Mouse (Mus musculus) neural tube, embryonic 11.5 days (tissue): ENCODE measurements around the gene Susd1. TPM values are rescaled to one million over a fixed set of nuclear protein-coding genes. Genes with fewer than 3 reads are reported as not detected.

Source experiments
- ATAC-seq: fragments of 200-750 bp; cut with Nextera tagmentation; 2 replicates; pipeline ENCODE4 v1.8.0; 2017; ENCODE audit warnings: moderate number of reproducible peaks, mild to moderate bottlenecking, moderate TSS enrichment, moderate library complexity; ENCODE audit not compliant: insufficient read depth, low FRiP score, low TSS enrichment
- DNase-seq: peaks from one replicate; pipeline ENCODE4 v3.0.0-alpha.2; 2015; ENCODE audit warnings: low spot score
- H3K27ac ChIP-seq: fragments of 300-500 bp; sonication (generic); 2 replicates; pipeline ENCODE4 v1.5.1; 2014; ENCODE audit warnings: low read depth, mild to moderate bottlenecking, low read length
- H3K27me3 ChIP-seq: fragments of 300-500 bp; sonication (generic); 2 replicates; pipeline ENCODE4 v1.6.1; 2014; ENCODE audit warnings: mild to moderate bottlenecking, low read length, mixed read lengths; ENCODE audit not compliant: control insufficient read depth, insufficient read depth
- H3K36me3 ChIP-seq: fragments of 300-500 bp; sonication (generic); 2 replicates; pipeline ENCODE4 v1.6.1; 2014; ENCODE audit warnings: mild to moderate bottlenecking, low read length, moderate library complexity, mixed read lengths; ENCODE audit not compliant: control insufficient read depth, insufficient read depth
- H3K4me1 ChIP-seq: fragments of 300-500 bp; sonication (generic); 2 replicates; pipeline ENCODE4 v1.6.1; 2014; ENCODE audit warnings: low read length, mixed read lengths; ENCODE audit not compliant: control insufficient read depth, insufficient read depth
- H3K4me2 ChIP-seq: fragments of 300-500 bp; sonication (generic); 2 replicates; pipeline ENCODE4 v1.6.1; 2014; ENCODE audit warnings: low read depth, mild to moderate bottlenecking, moderate library complexity
- H3K4me3 ChIP-seq: fragments of 300-500 bp; sonication (generic); 2 replicates; pipeline ENCODE4 v1.5.1; 2014; ENCODE audit warnings: low read depth, low read length
- H3K9ac ChIP-seq: fragments of 300-500 bp; sonication (generic); 2 replicates; pipeline ENCODE4 v1.6.1; 2014; ENCODE audit warnings: mild to moderate bottlenecking, low read length
- H3K9me3 ChIP-seq: fragments of 300-500 bp; sonication (generic); 2 replicates; pipeline ENCODE4 v1.6.1; 2016; ENCODE audit warnings: low read length; ENCODE audit not compliant: control insufficient read depth
- WGBS: fragments of 180-500 bp; shearing (Covaris S2); extraction: QIAGEN DNeasy Blood & Tissue Kit; methylation state at CpG from one replicate; pipeline ENCODE4 v1.1.7; 2014; 5-methylcytosine and 5-hydroxymethylcytosine counted together
- polyA plus RNA-seq: library from polyadenylated mRNA; unstranded; fragments of >200 nt; fragmentation: Nextera tagmentation; extraction: Ambion mirVana; gene quantifications from 2 replicates; pipeline ENCODE4 v1.2.1, GENCODE M21; 2014

Susd1 gene
- polyA plus RNA-seq, 1 experiment from 2014 or later: 0.81 TPM

DNA sequence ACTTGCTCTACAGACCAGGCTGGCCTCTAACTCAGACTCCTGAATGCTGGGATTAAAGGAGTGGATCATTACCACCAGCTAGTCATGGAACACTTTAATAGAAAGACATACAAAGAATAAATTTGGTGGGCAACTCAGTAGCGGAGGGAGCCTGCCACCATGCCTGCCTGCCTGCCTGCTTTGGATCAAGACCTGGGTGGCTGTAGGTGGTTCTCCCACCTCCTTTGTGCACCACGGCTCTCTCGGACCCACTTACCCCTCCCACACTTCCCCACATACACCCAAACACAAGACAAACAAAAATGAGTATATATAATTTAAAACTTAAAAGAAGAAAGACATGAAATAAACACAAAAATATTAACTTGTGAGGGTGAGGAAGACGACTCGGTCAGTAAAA lies 18.7 kb upstream of the Susd1 start:
- ATAC-seq (no peak), DNase-seq (no peak)
- Histone ChIP-seq H3K4me2 (no peak overlapping the region), H3K36me3 (no peaks in the 10 kb centered on the region), H3K9me3 (no peaks in the 10 kb centered on the region), H3K27ac (no peak overlapping the region), H3K4me1 (no peaks in the 10 kb centered on the region), H3K9ac (no peak overlapping the region), H3K4me3 (no peak overlapping the region), H3K27me3 (no peaks in the 10 kb centered on the region)
- WGBS: 87% methylated on average over 5 of the region's 5 CpGs

DNA sequence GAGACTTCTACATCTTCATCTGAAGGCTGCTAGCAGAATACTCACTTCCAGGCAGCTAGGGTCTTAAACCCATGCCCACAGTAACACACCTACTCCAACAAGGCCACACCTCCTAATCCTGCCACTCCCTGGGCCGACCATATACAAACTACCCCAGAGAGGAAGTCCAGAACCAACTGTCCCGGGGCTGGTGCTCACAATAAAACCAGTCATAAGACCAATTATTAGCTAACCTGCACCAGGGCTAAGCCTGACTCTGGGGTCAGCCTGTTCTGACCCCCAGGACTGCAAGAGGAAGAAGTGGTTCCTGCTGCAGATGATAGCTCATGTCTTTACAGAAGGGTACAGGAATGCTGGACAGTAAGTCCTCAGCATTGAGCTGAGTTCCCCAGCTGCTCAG lies 17.0 kb upstream of the Susd1 start:
- Histone ChIP-seq H3K4me1 (no peaks in the 10 kb centered on the region), H3K27ac (no peak overlapping the region), H3K4me2 (no peak overlapping the region), H3K36me3 (no peaks in the 10 kb centered on the region), H3K4me3 (no peak overlapping the region), H3K27me3 (no peaks in the 10 kb centered on the region), H3K9ac (no peak overlapping the region), H3K9me3 (no peaks in the 10 kb centered on the region)
- ATAC-seq (no peak), DNase-seq (no peak)
- 74% methylated on average over 2 of the region's 2 CpGs for WGBS

DNA sequence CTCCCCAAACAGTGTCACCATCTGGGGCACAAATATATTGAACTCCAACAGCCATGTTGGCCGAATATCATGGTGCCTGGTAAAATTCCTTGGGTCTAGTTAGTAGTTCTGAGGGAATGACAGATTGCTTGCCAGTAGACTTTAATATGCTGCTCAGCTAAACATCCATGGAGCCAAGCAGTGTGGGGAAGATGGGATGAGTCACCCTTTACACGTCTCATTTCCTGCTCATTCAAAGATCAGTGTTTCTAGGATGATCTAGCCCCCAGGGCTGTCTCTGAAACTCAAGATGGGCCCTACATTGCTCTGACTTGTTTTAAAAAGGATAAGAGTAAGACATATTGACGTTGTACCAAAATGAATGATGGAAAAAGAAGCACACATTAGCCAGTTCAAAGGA lies 15.6 kb upstream of the Susd1 start:
- H3K4me2 ChIP-seq: no peak overlapping the region

DNA sequence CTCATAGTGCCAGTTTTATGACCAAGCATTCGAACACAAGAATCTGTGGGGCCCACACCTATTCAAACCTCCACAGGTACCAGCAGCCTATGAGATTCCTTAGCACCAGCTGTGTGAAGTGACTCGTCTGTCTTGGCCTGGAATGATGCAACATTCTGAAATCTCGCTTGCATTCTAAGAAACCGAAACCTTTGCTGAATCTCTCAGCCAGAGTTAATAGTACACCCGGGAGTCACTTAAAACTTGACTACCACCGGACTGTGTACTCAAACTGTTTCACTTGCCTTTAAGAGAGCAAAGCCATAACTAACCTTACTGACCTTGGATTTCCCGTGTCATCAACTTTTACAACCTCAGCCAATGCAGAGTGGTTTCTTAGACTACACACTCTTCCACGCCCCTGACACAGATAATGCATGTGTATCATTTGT lies 14.1 kb upstream of the Susd1 start:
- H3K4me3 ChIP-seq: no peak overlapping the region
- H3K4me1 ChIP-seq: no peaks in the 10 kb centered on the region
- no peak overlapping the region for H3K27ac ChIP-seq
- H3K9ac ChIP-seq: no peak overlapping the region
- WGBS: 73% methylated on average over 8 of the region's 8 CpGs
- no peaks in the 10 kb centered on the region for H3K36me3 ChIP-seq
- H3K27me3 ChIP-seq: no peaks in the 10 kb centered on the region
- H3K4me2 ChIP-seq: no peak overlapping the region
- no peak for ATAC-seq
- H3K9me3 ChIP-seq: no peaks in the 10 kb centered on the region
- DNase-seq: no peak

More for the DNA sequence above, 15.6 kb upstream of the Susd1 start:
- Histone ChIP-seq H3K9me3 (no peaks in the 10 kb centered on the region), H3K27ac (no peak overlapping the region), H3K9ac (no peak overlapping the region), H3K4me3 (no peak overlapping the region), H3K36me3 (no peaks in the 10 kb centered on the region), H3K4me1 (no peaks in the 10 kb centered on the region), H3K27me3 (no peaks in the 10 kb centered on the region)
- 75% methylated on average over 3 of the region's 3 CpGs for WGBS
- no peak for ATAC-seq
- DNase-seq: no peak

DNA sequence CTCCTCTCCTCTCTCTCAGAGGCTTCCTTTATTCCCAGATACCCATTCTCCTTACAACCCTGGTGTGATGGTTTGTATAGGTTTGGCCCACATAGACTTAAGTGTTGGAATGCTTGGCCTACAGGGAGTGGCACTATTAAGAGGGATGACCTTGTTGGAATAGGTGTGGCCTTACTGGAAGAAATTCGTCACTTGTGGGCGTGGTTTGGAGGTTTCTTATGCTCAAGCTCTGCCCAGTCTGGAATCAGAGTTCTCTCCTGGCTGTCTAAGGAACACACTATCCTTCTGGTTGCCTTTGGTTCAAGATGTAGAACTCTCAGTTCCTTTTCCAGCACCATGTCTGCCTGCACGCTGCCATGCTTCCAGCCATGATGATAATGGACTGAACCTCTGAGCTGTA lies 12.5 kb upstream of the Susd1 start:
- 89% methylated on average over 3 of the region's 3 CpGs for WGBS
- Histone ChIP-seq H3K4me2 (no peak overlapping the region), H3K4me1 (no peaks in the 10 kb centered on the region), H3K36me3 (no peaks in the 10 kb centered on the region), H3K9ac (no peak overlapping the region), H3K9me3 (no peaks in the 10 kb centered on the region), H3K4me3 (no peak overlapping the region), H3K27ac (no peak overlapping the region), H3K27me3 (no peaks in the 10 kb centered on the region)
- DNase-seq (no peak), ATAC-seq (no peak)

DNA sequence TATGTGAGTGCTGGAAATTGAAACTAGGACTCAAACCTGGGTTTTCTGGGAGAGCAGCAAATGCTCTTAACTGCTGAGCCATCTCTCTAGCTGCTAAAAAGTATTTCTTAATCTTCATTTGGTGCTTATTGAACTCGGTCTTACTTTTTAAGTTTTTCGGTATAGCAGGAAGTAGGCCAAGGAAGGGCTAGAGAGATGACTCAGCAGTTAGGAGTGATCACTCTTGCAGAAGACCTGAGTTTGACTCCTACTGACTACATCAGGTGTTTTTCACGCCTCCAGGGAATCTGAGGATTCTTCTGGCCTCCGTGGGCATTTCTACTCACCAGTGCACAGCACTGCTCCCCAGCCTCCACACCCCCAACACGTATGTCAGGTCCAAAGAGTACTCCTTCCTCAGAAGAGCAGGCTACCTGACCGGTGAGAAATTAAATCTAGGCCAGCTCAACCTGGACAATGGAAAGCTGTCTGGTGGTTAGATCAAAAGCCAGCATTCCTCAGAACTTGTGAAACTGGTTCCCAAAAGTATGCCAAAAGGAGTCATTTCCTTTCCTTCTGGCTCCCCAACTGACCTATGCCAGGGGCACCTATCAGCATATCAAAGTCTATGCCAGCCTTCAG lies 11.9 kb upstream of the Susd1 start:
- Histone ChIP-seq H3K27me3 (no peaks in the 10 kb centered on the region), H3K36me3 (no peaks in the 10 kb centered on the region), H3K4me1 (no peaks in the 10 kb centered on the region), H3K9ac (no peak overlapping the region), H3K4me3 (no peak overlapping the region), H3K4me2 (no peak overlapping the region), H3K27ac (no peak overlapping the region), H3K9me3 (no peaks in the 10 kb centered on the region)
- no peak for DNase-seq
- no peak for ATAC-seq
- 90% methylated on average over 6 of the region's 6 CpGs for WGBS

- Histone ChIP-seq H3K9ac (no peak overlapping the region), H3K27ac (no peak overlapping the region), H3K4me1 (no peaks in the 10 kb centered on the region), H3K36me3 (no peaks in the 10 kb centered on the region), H3K4me2 (no peak overlapping the region), H3K9me3 (no peaks in the 10 kb centered on the region), H3K4me3 (no peak overlapping the region), H3K27me3 (no peaks in the 10 kb centered on the region)
- WGBS: 43% methylated on average over 1 of the region's 1 CpGs
- DNase-seq (no peak), ATAC-seq (no peak)
Measured at GRCm38 (mm10) chr4:59447296-59447695, 8.9 kb upstream of the Susd1 start.

- 77% methylated on average over 6 of the region's 6 CpGs for WGBS
- H3K9me3 ChIP-seq: no peaks in the 10 kb centered on the region
- no peaks in the 10 kb centered on the region for H3K27me3 ChIP-seq
- H3K4me2 ChIP-seq: no peak overlapping the region
- no peak overlapping the region for H3K9ac ChIP-seq
- ATAC-seq (no peak), DNase-seq (no peak)
- no peak overlapping the region for H3K4me3 ChIP-seq
- H3K36me3 ChIP-seq: no peaks in the 10 kb centered on the region
- H3K4me1 ChIP-seq: no peaks in the 10 kb centered on the region
- no peak overlapping the region for H3K27ac ChIP-seq
Measured at GRCm38 (mm10) chr4:59445516-59445915, 7.1 kb upstream of the Susd1 start.

- Histone ChIP-seq H3K27ac (no peak overlapping the region), H3K4me2 (no peak overlapping the region), H3K9me3 (no peaks in the 10 kb centered on the region), H3K9ac (no peak overlapping the region), H3K4me3 (no peak overlapping the region), H3K27me3 (no peaks in the 10 kb centered on the region), H3K4me1 (no peaks in the 10 kb centered on the region), H3K36me3 (no peaks in the 10 kb centered on the region)
- 80% methylated on average over 3 of the region's 3 CpGs for WGBS
- no peak for ATAC-seq
- DNase-seq: no peak
Measured at GRCm38 (mm10) chr4:59444994-59445393, 6.6 kb upstream of the Susd1 start.
